Mouse (Mus musculus): ENCODE results near the gene Pola2.

DNA sequence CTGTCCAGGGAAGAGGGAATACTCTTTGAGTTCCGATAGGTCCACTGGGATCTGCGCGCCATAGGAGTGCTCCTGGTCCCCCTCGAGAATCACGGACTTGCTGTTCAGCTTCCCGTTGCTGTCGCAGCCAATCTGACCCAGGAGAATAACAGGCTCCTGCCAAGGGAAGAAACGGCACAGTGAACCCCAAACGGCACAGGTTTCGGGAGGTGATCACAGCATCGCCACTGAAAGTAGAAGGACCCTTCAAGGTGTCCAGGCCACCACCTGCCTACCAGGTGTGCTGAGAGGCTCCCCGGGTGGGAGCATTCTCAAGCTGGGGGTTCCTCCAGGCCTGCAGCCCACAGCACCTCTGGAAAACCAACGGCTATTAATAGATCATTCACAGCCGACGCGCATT, 12.4 kb downstream of the Pola2 start:
- TF ChIP-seq CTCF (IDR thresholded peaks at IDR 0.05; ENCODE audit: insufficient read depth, low read length) (no peak), POLR2A (IDR thresholded peaks at IDR 0.05; ENCODE audit: borderline replicate concordance, extremely low read depth, low read depth, low read length) (no peak)

Measured in lung, adult 2 months (tissue).